Mouse (Mus musculus): ENCODE measurements around the gene Gsdma3. TPM values are rescaled to one million over a fixed set of nuclear protein-coding genes. Genes with fewer than 3 reads are reported as not detected.
A peak's percentile ranks its signal among the peaks of the same experiment; 100 is the strongest.
"Not testable (repeated sequence)": the region's sequence is repeated elsewhere in the genome, so short reads cannot be mapped to it uniquely, and the experiment has no call there.

Gsdma3 gene
- polyA plus RNA-seq, 1 experiment from 2014 or later = not detected

DNA sequence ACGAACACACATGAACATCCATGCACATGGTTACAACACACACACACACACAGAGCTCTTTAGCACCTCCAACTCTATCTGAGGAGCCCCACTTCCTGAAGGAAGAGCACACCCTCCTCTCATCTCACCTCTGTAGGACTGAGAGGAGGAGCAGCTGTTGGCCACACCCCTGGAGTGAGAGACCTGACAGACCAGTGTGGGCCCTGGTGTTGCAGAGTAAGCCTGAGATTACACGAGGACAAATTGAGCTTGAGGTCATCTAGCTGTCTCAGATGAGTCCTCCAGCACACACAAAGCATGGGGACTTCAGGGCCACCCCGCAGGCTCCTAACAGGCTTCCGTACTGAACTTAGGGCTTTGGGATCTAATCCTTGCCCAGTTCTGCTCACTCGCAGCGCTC, 21.2 kb upstream of the Gsdma3 start:
- H3K36me3 ChIP-seq (replicated peaks; ENCODE audit: control insufficient read depth, insufficient read depth); H3K27ac ChIP-seq; H3K4me3 ChIP-seq (replicated peaks; ENCODE audit: low read length); H3K4me2 ChIP-seq (replicated peaks); H3K9me3 ChIP-seq (ENCODE audit: control insufficient read depth, low read length); H3K9ac ChIP-seq; ATAC-seq (ENCODE audit: low FRiP score); H3K27me3 ChIP-seq (ENCODE audit: control insufficient read depth, insufficient read depth, low read length); DNase-seq (ENCODE audit: low spot score); H3K4me1 ChIP-seq (replicated peaks; ENCODE audit: control insufficient read depth, insufficient read depth, low read length): not testable (repeated sequence)
- 72% methylated on average over 6 of the region's 6 CpGs for WGBS

DNA sequence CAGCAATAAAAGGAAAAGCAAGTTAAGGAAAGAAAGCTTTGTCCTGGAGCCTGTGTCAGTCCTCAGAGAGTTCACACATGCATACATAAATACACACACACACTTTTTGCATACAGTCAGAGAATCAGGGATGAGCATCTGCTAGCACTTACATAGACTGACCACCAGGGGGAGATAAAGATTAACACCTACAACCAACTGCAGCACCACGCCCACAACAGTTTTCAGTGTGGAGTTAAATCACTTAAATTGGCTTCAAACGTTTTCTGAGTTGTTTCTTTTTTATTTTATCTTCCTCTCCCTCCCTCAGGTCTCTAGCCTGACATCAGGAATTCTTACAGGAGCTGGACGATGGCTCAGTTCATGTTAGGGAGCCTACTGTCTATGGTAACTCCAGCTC, 19.4 kb upstream of the Gsdma3 start:
- 4% methylated on average over 3 of the region's 3 CpGs for WGBS
- Histone ChIP-seq H3K4me1 (replicated peaks; ENCODE audit: control insufficient read depth, insufficient read depth, low read length) (no peaks in the 10 kb centered on the region), H3K4me3 (replicated peaks; ENCODE audit: low read length) (no peak overlapping the region), H3K36me3 (replicated peaks; ENCODE audit: control insufficient read depth, insufficient read depth) (no peaks in the 10 kb centered on the region), H3K27ac (no peak overlapping the region), H3K9me3 (ENCODE audit: control insufficient read depth, low read length) (no peaks in the 10 kb centered on the region), H3K4me2 (replicated peaks) (no peak overlapping the region), H3K27me3 (ENCODE audit: control insufficient read depth, insufficient read depth, low read length) (no peaks in the 10 kb centered on the region), H3K9ac (no peak overlapping the region)
- ATAC-seq (ENCODE audit: low FRiP score) (no peak), DNase-seq (ENCODE audit: low spot score) (peak; percentile 76)

DNA sequence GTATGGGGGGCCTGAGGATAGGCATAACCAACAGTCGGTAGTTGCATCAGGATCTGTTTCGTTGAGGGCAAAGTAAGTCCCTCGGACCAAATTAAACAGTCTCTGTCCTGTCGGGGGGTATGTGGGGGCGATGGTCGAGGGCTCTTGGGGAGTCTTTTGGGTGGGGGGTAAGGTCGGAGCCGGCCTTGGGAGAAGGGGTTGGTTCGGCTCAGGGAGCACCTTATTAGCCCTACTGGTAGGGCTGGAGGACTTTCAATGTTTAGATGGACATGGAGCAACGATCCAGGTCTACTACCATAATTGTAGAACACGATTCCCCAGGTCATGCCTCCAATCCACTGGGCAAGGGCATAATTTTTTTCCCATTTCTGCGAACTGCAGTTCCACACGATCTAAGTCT, 5.4 kb upstream of the Gsdma3 start:
- Histone ChIP-seq H3K4me2 (replicated peaks) (no peak overlapping the region), H3K4me3 (replicated peaks; ENCODE audit: low read length) (no peak overlapping the region), H3K9ac (no peak overlapping the region), H3K27ac (no peak overlapping the region), H3K27me3 (ENCODE audit: control insufficient read depth, insufficient read depth, low read length) (no peaks in the 10 kb centered on the region), H3K4me1 (replicated peaks; ENCODE audit: control insufficient read depth, insufficient read depth, low read length) (no peaks in the 10 kb centered on the region), H3K36me3 (replicated peaks; ENCODE audit: control insufficient read depth, insufficient read depth) (no peaks in the 10 kb centered on the region), H3K9me3 (ENCODE audit: control insufficient read depth, low read length) (no peaks in the 10 kb centered on the region; the same call in 1 of the 2 replicates)
- WGBS = 93% methylated on average over 13 of the region's 13 CpGs
- no peak for DNase-seq (ENCODE audit: low spot score)
- ATAC-seq (ENCODE audit: low FRiP score) = no peak

DNA sequence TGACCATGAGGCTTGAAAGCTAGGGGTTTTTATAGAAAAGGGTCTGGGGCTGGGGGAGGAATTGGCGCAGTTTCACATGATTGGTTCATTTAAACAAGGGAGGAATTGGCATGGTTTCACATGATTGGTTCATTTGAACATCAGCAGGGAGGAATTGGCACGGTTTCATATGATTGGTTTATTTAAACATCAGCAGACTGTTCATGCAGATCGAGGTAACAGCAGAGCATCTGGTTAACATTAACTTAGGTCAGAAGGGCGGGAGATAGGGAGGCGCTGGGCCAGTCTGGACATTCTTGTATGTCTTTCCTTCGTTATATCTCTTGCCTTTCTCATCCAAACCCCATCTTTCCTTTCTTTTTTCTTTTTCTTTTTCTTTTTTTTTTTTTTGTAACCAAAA, 2.2 kb upstream of the Gsdma3 start:
- 87% methylated on average over 6 of the region's 6 CpGs for WGBS

DNA sequence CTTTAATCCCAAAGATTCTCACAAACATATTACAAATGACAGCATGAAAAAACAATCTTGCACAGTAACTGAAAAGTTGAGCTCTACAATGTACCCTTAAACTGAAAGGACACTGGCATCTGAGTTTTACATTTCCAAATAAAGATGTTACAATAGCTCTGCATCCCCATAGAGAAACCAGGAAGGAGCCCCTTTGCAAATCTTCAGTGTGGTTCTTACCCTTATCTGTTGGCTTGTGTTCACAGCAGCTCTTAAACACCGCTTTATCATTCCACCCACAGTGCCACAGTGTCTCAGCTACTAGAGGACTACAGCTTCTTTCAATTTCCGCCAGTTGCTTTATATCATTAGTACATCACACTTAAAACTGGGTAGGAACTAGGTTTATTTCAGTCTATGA, 1.8 kb upstream of the Gsdma3 start:
- DNase-seq (ENCODE audit: low spot score); H3K9ac ChIP-seq; H3K4me2 ChIP-seq (replicated peaks); H3K4me1 ChIP-seq (replicated peaks; ENCODE audit: control insufficient read depth, insufficient read depth, low read length); H3K36me3 ChIP-seq (replicated peaks; ENCODE audit: control insufficient read depth, insufficient read depth); ATAC-seq (ENCODE audit: low FRiP score); H3K27ac ChIP-seq; H3K27me3 ChIP-seq (ENCODE audit: control insufficient read depth, insufficient read depth, low read length); H3K9me3 ChIP-seq (ENCODE audit: control insufficient read depth, low read length); H3K4me3 ChIP-seq (replicated peaks; ENCODE audit: low read length): not testable (repeated sequence)
- 95% methylated on average over 2 of the region's 2 CpGs for WGBS

More for the DNA sequence above, 2.2 kb upstream of the Gsdma3 start:
- H3K27ac ChIP-seq; H3K4me2 ChIP-seq (replicated peaks); H3K9me3 ChIP-seq (ENCODE audit: control insufficient read depth, low read length); H3K27me3 ChIP-seq (ENCODE audit: control insufficient read depth, insufficient read depth, low read length); H3K4me1 ChIP-seq (replicated peaks; ENCODE audit: control insufficient read depth, insufficient read depth, low read length); H3K9ac ChIP-seq; H3K36me3 ChIP-seq (replicated peaks; ENCODE audit: control insufficient read depth, insufficient read depth); DNase-seq (ENCODE audit: low spot score); ATAC-seq (ENCODE audit: low FRiP score); H3K4me3 ChIP-seq (replicated peaks; ENCODE audit: low read length): not testable (repeated sequence)

DNA sequence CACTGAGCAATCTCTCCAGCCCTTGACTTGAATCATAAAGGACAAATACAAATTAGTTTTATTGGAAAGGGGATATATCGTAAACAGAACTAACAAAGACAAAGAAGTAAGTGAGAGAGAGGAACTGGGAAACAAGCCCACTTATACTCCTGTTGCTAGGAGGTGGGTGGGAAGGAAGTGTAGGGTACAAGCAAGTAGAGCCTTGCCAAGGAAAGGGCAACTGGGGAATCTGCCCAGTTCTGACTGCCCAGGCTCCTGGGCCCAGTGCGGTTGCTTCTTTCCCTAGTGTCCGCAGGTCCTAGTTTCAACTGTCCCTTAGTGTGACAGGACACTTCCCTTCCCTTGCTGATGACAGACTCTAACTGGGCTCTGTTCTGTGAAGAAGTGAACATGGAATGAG, 2.5 kb downstream of the Gsdma3 start:
- Histone ChIP-seq H3K9ac (no peak overlapping the region), H3K4me3 (replicated peaks; ENCODE audit: low read length) (no peak overlapping the region), H3K27me3 (ENCODE audit: control insufficient read depth, insufficient read depth, low read length) (no peaks in the 10 kb centered on the region), H3K27ac (no peak overlapping the region), H3K36me3 (replicated peaks; ENCODE audit: control insufficient read depth, insufficient read depth) (no peaks in the 10 kb centered on the region), H3K9me3 (ENCODE audit: control insufficient read depth, low read length) (no peaks in the 10 kb centered on the region), H3K4me2 (replicated peaks) (no peak overlapping the region), H3K4me1 (replicated peaks; ENCODE audit: control insufficient read depth, insufficient read depth, low read length) (no peaks in the 10 kb centered on the region)
- ATAC-seq (ENCODE audit: low FRiP score) (no peak), DNase-seq (ENCODE audit: low spot score) (no peak)
- WGBS = 87% methylated on average over 3 of the region's 3 CpGs

DNA sequence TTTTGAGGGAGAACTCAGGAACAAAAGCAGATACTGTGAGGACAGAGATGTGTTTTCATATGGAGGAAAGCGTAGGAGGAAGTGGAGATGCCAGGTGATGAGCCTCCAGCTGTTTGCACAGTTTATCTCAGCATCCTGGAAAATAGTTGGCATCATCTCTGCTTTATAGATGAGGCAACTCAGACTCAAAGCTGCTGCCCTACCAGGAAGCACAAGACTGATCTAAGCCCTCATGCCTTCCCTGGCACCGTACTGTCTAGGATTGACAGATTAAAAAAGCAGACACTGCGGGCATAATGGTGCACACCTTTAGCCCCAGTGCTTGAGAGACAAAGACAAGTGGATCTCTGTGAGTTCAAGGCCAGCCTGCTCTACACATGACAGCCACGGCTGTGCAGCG, 4.5 kb downstream of the Gsdma3 start:
- Histone ChIP-seq H3K36me3 (replicated peaks; ENCODE audit: control insufficient read depth, insufficient read depth) (no peaks in the 10 kb centered on the region), H3K9me3 (ENCODE audit: control insufficient read depth, low read length) (no peaks in the 10 kb centered on the region), H3K4me1 (replicated peaks; ENCODE audit: control insufficient read depth, insufficient read depth, low read length) (no peaks in the 10 kb centered on the region), H3K4me2 (replicated peaks) (no peak overlapping the region), H3K27ac (no peak overlapping the region), H3K4me3 (replicated peaks; ENCODE audit: low read length) (no peak overlapping the region), H3K9ac (no peak overlapping the region), H3K27me3 (ENCODE audit: control insufficient read depth, insufficient read depth, low read length) (no peaks in the 10 kb centered on the region)
- ATAC-seq (ENCODE audit: low FRiP score) = no peak
- 90% methylated on average over 5 of the region's 5 CpGs for WGBS
- DNase-seq (ENCODE audit: low spot score) = no peak

DNA sequence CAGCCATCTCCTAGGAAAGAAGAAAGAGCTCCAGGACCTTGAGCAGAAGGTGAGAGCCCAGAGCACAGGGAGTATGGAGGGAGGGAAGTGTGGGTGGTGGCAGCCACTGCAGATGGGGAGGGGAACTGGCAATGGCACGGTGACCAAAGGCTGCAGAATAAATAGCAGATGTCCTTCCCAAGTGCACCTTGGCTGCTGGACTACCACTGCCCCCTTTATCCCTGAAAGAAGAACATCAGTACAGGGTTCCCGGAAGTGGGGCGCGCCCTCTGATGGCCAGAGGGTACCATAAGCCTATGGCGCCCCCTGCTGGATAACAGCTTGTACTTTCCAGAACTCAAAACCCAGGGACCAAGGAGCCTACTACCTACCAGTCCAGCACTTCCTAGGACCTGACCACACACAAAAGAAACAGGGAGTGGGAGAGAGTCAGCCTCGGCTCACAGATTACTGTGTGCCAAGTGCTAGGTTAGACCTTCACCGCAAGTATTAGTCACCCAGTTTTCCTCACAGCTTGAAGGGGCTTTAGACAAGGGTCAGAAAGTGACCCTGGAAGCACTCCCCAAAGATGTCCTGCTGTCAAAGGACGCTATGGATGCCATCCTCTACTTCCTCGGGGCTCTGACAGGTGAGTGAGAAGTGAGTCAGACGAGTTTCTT, 9.3 kb downstream of the Gsdma3 start:
- 31% methylated on average over 10 of the region's 10 CpGs for WGBS
- H3K4me2 ChIP-seq (replicated peaks); H3K9me3 ChIP-seq (ENCODE audit: control insufficient read depth, low read length); H3K4me3 ChIP-seq (replicated peaks; ENCODE audit: low read length); H3K9ac ChIP-seq; H3K27ac ChIP-seq; H3K27me3 ChIP-seq (ENCODE audit: control insufficient read depth, insufficient read depth, low read length); H3K4me1 ChIP-seq (replicated peaks; ENCODE audit: control insufficient read depth, insufficient read depth, low read length); H3K36me3 ChIP-seq (replicated peaks; ENCODE audit: control insufficient read depth, insufficient read depth); DNase-seq (ENCODE audit: low spot score); ATAC-seq (ENCODE audit: low FRiP score): not testable (repeated sequence)

DNA sequence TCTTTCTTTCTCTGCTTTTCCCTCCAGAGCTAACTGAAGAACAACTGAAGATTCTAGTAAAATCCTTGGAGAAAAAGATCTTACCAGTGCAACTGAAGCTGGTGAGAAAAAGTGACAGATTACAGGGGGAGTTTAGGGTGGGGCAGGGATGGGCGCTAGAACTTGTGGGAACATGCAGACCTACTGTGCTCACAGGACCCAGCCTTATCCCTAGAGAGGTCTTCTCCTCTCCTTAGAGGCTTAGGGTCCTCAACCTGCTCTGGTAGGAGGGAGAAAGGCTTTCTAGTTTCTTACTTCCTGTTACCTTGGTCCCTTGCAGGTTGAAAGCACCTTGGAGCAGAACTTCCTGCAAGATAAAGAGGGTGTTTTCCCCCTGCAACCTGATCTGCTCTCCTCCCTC, 11.3 kb downstream of the Gsdma3 start:
- DNase-seq (ENCODE audit: low spot score) (no peak), ATAC-seq (ENCODE audit: low FRiP score) (no peak)
- H3K27me3 ChIP-seq (ENCODE audit: control insufficient read depth, insufficient read depth, low read length) = no peaks in the 10 kb centered on the region; the same call in 1 of the 2 replicates
- no peak overlapping the region for H3K27ac ChIP-seq
- H3K36me3 ChIP-seq (replicated peaks; ENCODE audit: control insufficient read depth, insufficient read depth) = no peaks in the 10 kb centered on the region
- H3K4me2 ChIP-seq (replicated peaks) = no peak overlapping the region
- WGBS = 86% methylated on average over 1 of the region's 1 CpGs
- H3K4me3 ChIP-seq (replicated peaks; ENCODE audit: low read length) = no peak overlapping the region
- H3K9ac ChIP-seq = no peak overlapping the region
- H3K4me1 ChIP-seq (replicated peaks; ENCODE audit: control insufficient read depth, insufficient read depth, low read length) = no peaks in the 10 kb centered on the region
- H3K9me3 ChIP-seq (ENCODE audit: control insufficient read depth, low read length) = no peaks in the 10 kb centered on the region

DNA sequence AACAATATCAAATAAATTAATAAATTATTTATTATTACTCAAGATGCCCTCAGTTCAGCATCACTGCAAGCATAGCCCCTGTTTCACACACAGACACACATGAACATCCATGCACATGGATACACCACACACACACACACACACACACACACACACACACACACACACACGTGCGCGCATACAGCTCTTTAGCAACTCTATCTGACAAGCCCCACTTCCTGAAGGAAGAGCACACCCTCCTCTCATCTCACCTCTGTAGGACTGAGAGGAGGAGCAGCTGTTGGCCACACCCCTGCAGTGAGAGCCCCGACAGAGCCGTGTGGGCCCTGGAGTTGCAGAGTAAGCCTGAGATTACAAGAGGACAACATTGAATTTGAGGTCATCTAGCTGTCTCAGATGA, 13.9 kb downstream of the Gsdma3 start:
- DNase-seq (ENCODE audit: low spot score) (no peak), ATAC-seq (ENCODE audit: low FRiP score) (no peak)
- no peak overlapping the region for H3K27ac ChIP-seq
- H3K4me1 ChIP-seq (replicated peaks; ENCODE audit: control insufficient read depth, insufficient read depth, low read length) = no peaks in the 10 kb centered on the region
- H3K4me3 ChIP-seq (replicated peaks; ENCODE audit: low read length) = no peak overlapping the region
- no peaks in the 10 kb centered on the region for H3K9me3 ChIP-seq (ENCODE audit: control insufficient read depth, low read length)
- H3K27me3 ChIP-seq (ENCODE audit: control insufficient read depth, insufficient read depth, low read length) = no peaks in the 10 kb centered on the region; the same call in 1 of the 2 replicates
- H3K4me2 ChIP-seq (replicated peaks) = no peak overlapping the region
- no peaks in the 10 kb centered on the region for H3K36me3 ChIP-seq (replicated peaks; ENCODE audit: control insufficient read depth, insufficient read depth)
- WGBS = 74% methylated on average over 5 of the region's 5 CpGs
- no peak overlapping the region for H3K9ac ChIP-seq

All from hindbrain, embryonic 14.5 days (tissue).